Mouse (Mus musculus): Measurements from ENCODE around the gene Sept12. TPM values are rescaled to one million over a fixed set of nuclear protein-coding genes. Genes with fewer than 3 reads are reported as not detected.
A peak's percentile ranks its signal among the peaks of the same experiment; 100 is the strongest.

Sept12 gene
- polyA plus RNA-seq, 1 experiment from 2014 or later: not detected

DNA sequence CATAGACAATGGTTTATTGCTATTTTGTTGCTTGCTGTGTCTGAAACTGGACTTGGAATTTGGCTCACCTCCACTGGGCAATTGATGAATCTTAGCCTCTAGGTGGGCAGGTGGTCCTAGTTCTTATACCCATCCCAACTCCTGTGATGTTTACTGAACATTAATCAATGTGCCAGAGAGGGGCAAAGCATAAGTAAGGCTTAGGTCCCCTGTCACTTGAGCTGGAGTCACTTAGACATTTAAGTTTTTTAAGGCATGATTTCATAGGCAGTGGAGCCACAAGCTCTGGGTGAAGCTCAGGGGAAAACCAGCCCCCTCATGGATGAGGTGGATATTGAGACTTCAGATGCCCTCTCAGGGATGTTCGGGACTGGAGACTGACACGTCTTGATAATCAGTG, 59.2 kb downstream of the Sept12 start, which contains the start of gene Nudt16l1:
TSS of gene Nudt16l1 (plus strand) at position 301 of the 400 bp plus-strand sequence.
- peak within 1 kb of the TSS; percentile 83 for H3K27ac ChIP-seq (replicated peaks; ENCODE audit: low read depth, low read length)
- ATAC-seq (ENCODE audit: low read depth) (no peak), DNase-seq (ENCODE audit: low spot score) (no peak)
- no peaks in the 10 kb centered on the region for H3K9me3 ChIP-seq (ENCODE audit: control insufficient read depth, low read length)
- peak within 1 kb of the TSS; percentile 82 for H3K4me3 ChIP-seq (ENCODE audit: low read depth, low read length)
- H3K36me3 ChIP-seq (ENCODE audit: control insufficient read depth, insufficient read depth, low read length): peaks cover 75% of the 10 kb centered on the region
- WGBS: 0% methylated on average over 2 of the region's 2 CpGs
- H3K4me2 ChIP-seq (ENCODE audit: low read depth, low read length): peak within 1 kb of the TSS; percentile 76
- H3K9ac ChIP-seq (ENCODE audit: low read depth, low read length): peak within 1 kb of the TSS; percentile 92
- no peaks in the 10 kb centered on the region for H3K27me3 ChIP-seq (replicated peaks; ENCODE audit: control insufficient read depth, insufficient read depth, low read length)
- H3K4me1 ChIP-seq (ENCODE audit: control insufficient read depth, insufficient read depth, low read length): 0 out of 2 replicates have a peak, but pooled peaks cover 3% of the 10 kb centered on the region

DNA sequence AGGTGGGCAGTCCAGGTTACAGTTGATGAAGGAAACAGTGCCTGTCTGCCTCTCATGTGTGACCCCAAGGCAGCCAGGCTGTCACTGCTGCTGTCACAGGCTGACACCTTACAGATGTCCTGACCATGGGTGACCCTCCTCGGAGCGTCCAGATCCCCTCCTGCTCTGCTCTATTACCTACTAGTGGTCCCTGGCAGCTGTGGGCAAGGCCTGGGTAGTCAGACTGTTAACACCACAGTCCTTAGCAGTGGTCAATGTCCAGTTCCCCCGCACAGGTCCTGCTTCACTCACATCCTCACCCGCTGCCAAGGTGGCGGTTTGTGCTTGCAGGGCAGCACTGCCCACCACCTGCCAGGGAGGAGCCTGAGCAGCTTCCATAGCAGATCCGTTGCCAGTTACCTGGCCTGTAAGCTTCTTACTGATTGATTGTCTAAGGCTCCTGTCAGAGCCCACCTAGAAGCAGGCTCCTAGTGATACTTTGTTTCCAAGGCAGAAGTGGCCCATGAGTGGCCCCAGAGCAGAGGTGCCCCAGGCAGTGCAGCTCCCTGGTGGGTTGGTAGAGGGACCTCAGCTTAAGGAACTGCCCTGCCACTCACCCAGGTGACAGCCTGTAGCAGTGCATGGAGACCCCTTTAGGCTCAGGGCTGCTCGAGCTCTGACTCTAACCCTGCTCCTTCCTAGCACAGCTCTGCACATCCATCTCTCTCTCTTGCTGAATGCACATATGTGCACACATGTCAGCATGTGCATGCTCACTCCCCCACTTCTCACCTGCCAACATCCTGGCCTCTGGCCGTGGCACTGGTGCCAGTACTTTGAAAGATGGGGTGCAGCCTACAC, 60.1 kb downstream of the Sept12 start:
- Histone ChIP-seq H3K9ac (ENCODE audit: low read depth, low read length) (no peak overlapping the region), H3K27me3 (replicated peaks; ENCODE audit: control insufficient read depth, insufficient read depth, low read length) (no peaks in the 10 kb centered on the region), H3K4me3 (ENCODE audit: low read depth, low read length) (no peak overlapping the region), H3K4me1 (ENCODE audit: control insufficient read depth, insufficient read depth, low read length) (0 out of 2 replicates have a peak, but pooled peaks cover 3% of the 10 kb centered on the region), H3K27ac (replicated peaks; ENCODE audit: low read depth, low read length) (no peak overlapping the region), H3K4me2 (ENCODE audit: low read depth, low read length) (no peak overlapping the region), H3K36me3 (ENCODE audit: control insufficient read depth, insufficient read depth, low read length) (peaks cover 75% of the 10 kb centered on the region), H3K9me3 (ENCODE audit: control insufficient read depth, low read length) (no peaks in the 10 kb centered on the region)
- WGBS: 93% methylated on average over 8 of the region's 8 CpGs
- ATAC-seq (ENCODE audit: low read depth) (no peak), DNase-seq (ENCODE audit: low spot score) (no peak)

Other genes starting within 250 kb of the Sept12 start
- gene Cdip1, start 207.6 kb downstream of the Sept12 start, polyA plus RNA-seq (2014; fragmentation: Nextera tagmentation; extraction: Ambion mirVana): 86.7 and 91.2 TPM in 2 replicates
- 0.33 and 0.39 TPM in 2 replicates for gene 4930562C15Rik, start 162.4 kb downstream of the Sept12 start, polyA plus RNA-seq (2014; fragmentation: Nextera tagmentation; extraction: Ambion mirVana)
- gene Ubald1, start 117.5 kb downstream of the Sept12 start, polyA plus RNA-seq (2014; fragmentation: Nextera tagmentation; extraction: Ambion mirVana): 36.3 and 39.0 TPM in 2 replicates
- 76.2 and 87.8 TPM in 2 replicates for gene Mgrn1, start 111.6 kb downstream of the Sept12 start, polyA plus RNA-seq (2014; fragmentation: Nextera tagmentation; extraction: Ambion mirVana)
- gene Nudt16l1, start 59.1 kb downstream of the Sept12 start, polyA plus RNA-seq (2014; fragmentation: Nextera tagmentation; extraction: Ambion mirVana): 143 and 162 TPM in 2 replicates
- gene Anks3, start 33.6 kb downstream of the Sept12 start, polyA plus RNA-seq (2014; fragmentation: Nextera tagmentation; extraction: Ambion mirVana): 48.3 and 53.9 TPM in 2 replicates
- gene Smim22, start 9.4 kb upstream of the Sept12 start, polyA plus RNA-seq (2014; fragmentation: Nextera tagmentation; extraction: Ambion mirVana): 5.8 and 9.3 TPM in 2 replicates
- gene Rogdi, start 15.7 kb upstream of the Sept12 start, polyA plus RNA-seq (2014; fragmentation: Nextera tagmentation; extraction: Ambion mirVana): 50.2 and 53.0 TPM in 2 replicates
- 91.3 and 96.0 TPM in 2 replicates for gene Glyr1, start 52.0 kb upstream of the Sept12 start, polyA plus RNA-seq (2014; fragmentation: Nextera tagmentation; extraction: Ambion mirVana)
- 24.0 and 24.2 TPM in 2 replicates for gene Ubn1, start 52.2 kb upstream of the Sept12 start, polyA plus RNA-seq (2014; fragmentation: Nextera tagmentation; extraction: Ambion mirVana)
- 15.3 and 19.3 TPM in 2 replicates for gene Ppl, start 134.6 kb upstream of the Sept12 start, polyA plus RNA-seq (2014; fragmentation: Nextera tagmentation; extraction: Ambion mirVana)
- 0.22 and 0.36 TPM in 2 replicates for gene Sec14l5, start 149.3 kb upstream of the Sept12 start, polyA plus RNA-seq (2014; fragmentation: Nextera tagmentation; extraction: Ambion mirVana)
- gene Nagpa, start 206.2 kb upstream of the Sept12 start, polyA plus RNA-seq (2014; fragmentation: Nextera tagmentation; extraction: Ambion mirVana): 14.5 and 18.3 TPM in 2 replicates
- gene AU021092, start 224.4 kb upstream of the Sept12 start, polyA plus RNA-seq (2014; fragmentation: Nextera tagmentation; extraction: Ambion mirVana): 4.8 and 7.6 TPM in 2 replicates
- gene Alg1, start 235.8 kb upstream of the Sept12 start, polyA plus RNA-seq (2014; fragmentation: Nextera tagmentation; extraction: Ambion mirVana): 36.8 and 38.2 TPM in 2 replicates